Mouse (Mus musculus) small intestine, adult 2 months (tissue): ENCODE data around the gene Stn1. TPM values are rescaled to one million over a fixed set of nuclear protein-coding genes. Genes with fewer than 3 reads are reported as not detected.

ENCODE experiments used
- H3K27ac ChIP-seq: fragments of 200-500 bp; 2 replicates; pipeline ENCODE4 v1.5.1; 2012; ENCODE audit warnings: low read depth, low read length, control low read depth, inconsistent platforms; ENCODE audit not compliant: insufficient read depth
- H3K27me3 ChIP-seq: fragments of 200-500 bp; 2 replicates; pipeline ENCODE4 v1.6.1; 2012; ENCODE audit warnings: mild to moderate bottlenecking, moderate library complexity, low read length, inconsistent platforms; ENCODE audit not compliant: control insufficient read depth, insufficient read depth
- H3K36me3 ChIP-seq: fragments of 200-500 bp; 2 replicates; pipeline ENCODE4 v1.6.1; 2012; ENCODE audit warnings: mild to moderate bottlenecking, low read length, control low read depth, inconsistent platforms; ENCODE audit not compliant: control insufficient read depth, insufficient read depth
- H3K4me1 ChIP-seq: fragments of 200-500 bp; 2 replicates; pipeline ENCODE4 v1.6.1; 2012; ENCODE audit warnings: low read length, inconsistent platforms, mixed read lengths; ENCODE audit not compliant: control insufficient read depth, insufficient read depth, insufficient read length
- H3K4me3 ChIP-seq: fragments of 200-500 bp; 2 replicates; pipeline ENCODE4 v1.5.1; 2012; ENCODE audit warnings: low read depth, mild to moderate bottlenecking, control low read depth, inconsistent platforms, low read length, moderate library complexity
- CTCF ChIP-seq: fragments of 200-500 bp; IDR thresholded peaks from 2 replicates; pipeline ENCODE4 v1.5.1; 2012; ENCODE audit warnings: low read depth, mild to moderate bottlenecking, control low read depth, inconsistent platforms, low read length, moderate library complexity, mixed read lengths; ENCODE audit not compliant: insufficient replicate concordance, insufficient read length; ENCODE audit errors: extremely low read depth
- POLR2A ChIP-seq: fragments of 200-500 bp; IDR thresholded peaks from 2 replicates; pipeline ENCODE4 v1.6.1; 2012; ENCODE audit warnings: low read depth, mild to moderate bottlenecking, control low read depth, inconsistent platforms, low read length, moderate library complexity
- WGBS: fragments of 180-500 bp; shearing (Covaris S2); methylation state at CpG from one replicate; pipeline ENCODE4 v1.1.7; 2018; 5-methylcytosine and 5-hydroxymethylcytosine counted together
- polyA plus RNA-seq: library from polyadenylated mRNA; depleted of rRNA; stranded (reverse); fragments of >200 nt; gene quantifications from 2 replicates; pipeline ENCODE4 v1.2.3, GENCODE M21; 2012

Gene Stn1
- polyA plus RNA-seq, 1 experiment: 15.0 TPM

- 84% methylated on average over 11 of the region's 11 CpGs for whole genome bisulfite sequencing
- TF ChIP-seq POLR2A (no peak), CTCF (no peak)
- no peaks in the 10 kb centered on the region for H3K4me1 ChIP-seq
- H3K27me3 ChIP-seq: no peaks in the 10 kb centered on the region
- no peaks in the 10 kb centered on the region for H3K36me3 ChIP-seq
- H3K4me3 ChIP-seq: no peak overlapping the region
- H3K27ac ChIP-seq: no peak overlapping the region
These were observed 36.8 kb downstream of the Stn1 start for GRCm38 (mm10) chr19:47500389-47501011.

- TF ChIP-seq CTCF: no peak
- TF ChIP-seq POLR2A: no peak
- Histone ChIP-seq H3K4me1 (no peaks in the 10 kb centered on the region), H3K27ac (no peak overlapping the region), H3K36me3 (no peaks in the 10 kb centered on the region), H3K4me3 (no peak overlapping the region), H3K27me3 (no peaks in the 10 kb centered on the region)
- WGBS: 89% methylated on average over 5 of the region's 5 CpGs
These were observed 37.5 kb downstream of the Stn1 start for GRCm38 (mm10) chr19:47499841-47500240.

GRCm38 (mm10) chr19:47498942-47499341 is 38.4 kb downstream of the Stn1 start:
- TF ChIP-seq POLR2A (no peak), CTCF (no peak)
- Histone ChIP-seq H3K27me3 (no peaks in the 10 kb centered on the region), H3K4me3 (no peak overlapping the region), H3K4me1 (no peaks in the 10 kb centered on the region), H3K27ac (no peak overlapping the region), H3K36me3 (no peaks in the 10 kb centered on the region)
- 69% methylated on average over 4 of the region's 4 CpGs for WGBS

- Histone ChIP-seq H3K36me3 (no peaks in the 10 kb centered on the region), H3K4me1 (no peaks in the 10 kb centered on the region), H3K27me3 (no peaks in the 10 kb centered on the region), H3K27ac (no peak overlapping the region), H3K4me3 (no peak overlapping the region)
- no peak for TF ChIP-seq CTCF
- no peak for TF ChIP-seq POLR2A
- WGBS: 89% methylated on average over 6 of the region's 6 CpGs
These were observed 39.6 kb downstream of the Stn1 start for GRCm38 (mm10) chr19:47497736-47498135.

- Histone ChIP-seq H3K27me3 (no peaks in the 10 kb centered on the region), H3K36me3 (no peaks in the 10 kb centered on the region), H3K27ac (no peak overlapping the region), H3K4me1 (no peaks in the 10 kb centered on the region), H3K4me3 (no peak overlapping the region)
- TF ChIP-seq POLR2A: no peak
- TF ChIP-seq CTCF: no peak
- WGBS: 80% methylated on average over 9 of the region's 9 CpGs
These were observed 40.0 kb downstream of the Stn1 start for GRCm38 (mm10) chr19:47497313-47497712.

GRCm38 (mm10) chr19:47493017-47493997 is 44.0 kb downstream of the Stn1 start:
- Histone ChIP-seq H3K4me1 (peaks cover 3% of the 10 kb centered on the region), H3K27me3 (no peaks in the 10 kb centered on the region), H3K36me3 (no peaks in the 10 kb centered on the region), H3K27ac (no peak overlapping the region), H3K4me3 (no peak overlapping the region)
- no peak for TF ChIP-seq POLR2A
- no peak for TF ChIP-seq CTCF
- WGBS: 81% methylated on average over 23 of the region's 23 CpGs

GRCm38 (mm10) chr19:47492422-47492821 is 44.9 kb downstream of the Stn1 start:
- H3K27me3 ChIP-seq: no peaks in the 10 kb centered on the region
- H3K36me3 ChIP-seq: no peaks in the 10 kb centered on the region
- TF ChIP-seq POLR2A (no peak), CTCF (no peak)
- H3K27ac ChIP-seq: no peak overlapping the region
- H3K4me1 ChIP-seq: peaks cover 3% of the 10 kb centered on the region
- H3K4me3 ChIP-seq: no peak overlapping the region
- 84% methylated on average over 6 of the region's 6 CpGs for WGBS
